Mouse (Mus musculus) induced T-regulatory cell, adult 2 months (primary cell): ENCODE measurements at regions not wholly inside any gene's neighbourhood (a gene's known extent, or its start where the extent isn't known, plus 50 kb on each side); places are given as distances from the start of the nearest gene placed in this dataset.
A peak's percentile ranks its signal among the peaks of the same experiment; 100 is the strongest.

Experiments
- DNase-seq: peaks from one replicate; pipeline ENCODE4 v3.0.0-alpha.2; 2012; ENCODE audit warnings: low read depth

- no peak for DNase-seq
Observed at GRCm38 (mm10) chr13:52015066-52015465, 168.6 kb downstream of the Gadd45g start.

DNA sequence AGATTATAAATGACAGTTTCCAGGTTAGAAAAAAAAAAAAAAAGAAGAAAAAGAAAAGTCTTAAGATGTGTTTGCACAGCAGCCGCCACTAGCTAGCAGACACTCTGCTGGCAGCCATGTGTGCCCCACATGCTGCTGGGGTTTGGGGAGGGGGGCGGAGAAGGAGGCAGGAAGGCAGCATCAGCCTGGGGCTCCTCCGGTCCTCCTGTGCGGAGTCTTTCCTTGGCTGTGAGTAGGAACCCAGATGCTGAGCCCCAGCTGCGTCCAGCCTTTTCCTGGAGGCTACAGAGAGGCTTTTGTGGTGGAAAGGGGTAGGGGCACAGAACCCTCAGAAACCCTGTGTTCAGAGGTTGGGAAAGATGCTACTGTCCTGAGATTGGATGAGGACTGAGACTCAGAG is 169.0 kb downstream of the Gadd45g start:
- DNase-seq: no peak

DNA sequence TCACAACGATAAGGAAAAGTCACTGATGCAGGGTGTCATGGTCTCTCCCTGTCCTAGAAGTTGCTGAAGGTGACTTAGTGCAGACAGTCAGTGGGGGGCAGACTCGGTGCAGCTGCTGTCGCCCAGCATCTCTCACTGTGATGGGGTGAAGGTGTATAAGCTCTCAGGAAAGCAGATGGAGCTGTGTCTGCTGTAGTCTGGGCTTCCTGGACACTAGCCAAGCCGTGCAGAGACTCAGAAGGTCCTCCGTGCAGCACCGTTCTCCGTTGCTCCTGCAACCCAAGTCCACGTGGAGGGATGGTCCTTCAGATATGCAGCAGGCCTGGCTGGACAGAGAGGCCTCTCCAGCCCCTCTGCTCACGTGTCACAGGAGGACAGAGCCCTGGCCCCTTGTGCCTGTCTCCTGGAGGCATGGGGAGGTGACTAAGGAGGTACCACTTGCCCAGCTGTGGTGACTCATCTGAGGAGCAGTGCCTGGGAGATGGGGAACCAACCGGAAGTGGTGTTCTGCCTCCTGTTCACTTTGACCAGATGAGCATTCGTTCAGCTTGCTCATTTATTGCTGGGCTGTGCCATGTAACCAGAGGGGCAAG is 171.2 kb downstream of the Gadd45g start:
- no peak for DNase-seq

DNA sequence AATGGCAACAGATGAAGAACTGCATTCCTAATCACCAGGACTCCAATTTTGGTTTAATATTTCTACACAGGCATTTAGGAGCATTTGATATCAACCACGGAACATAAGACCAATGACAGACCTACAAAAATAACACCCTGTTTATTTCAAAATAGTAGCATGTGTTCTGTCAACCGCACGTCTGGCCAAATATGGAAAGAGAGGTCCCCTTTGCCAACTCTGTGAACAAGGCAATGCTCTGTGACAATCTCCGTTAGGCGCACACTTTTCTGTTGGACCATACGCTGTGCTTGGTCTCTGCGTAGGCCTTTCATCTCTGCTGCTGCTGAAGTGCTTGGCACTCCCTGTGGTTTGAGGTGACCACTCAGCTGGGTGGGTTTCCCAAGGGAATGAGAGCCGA is 173.2 kb downstream of the Gadd45g start:
- no peak for DNase-seq

DNA sequence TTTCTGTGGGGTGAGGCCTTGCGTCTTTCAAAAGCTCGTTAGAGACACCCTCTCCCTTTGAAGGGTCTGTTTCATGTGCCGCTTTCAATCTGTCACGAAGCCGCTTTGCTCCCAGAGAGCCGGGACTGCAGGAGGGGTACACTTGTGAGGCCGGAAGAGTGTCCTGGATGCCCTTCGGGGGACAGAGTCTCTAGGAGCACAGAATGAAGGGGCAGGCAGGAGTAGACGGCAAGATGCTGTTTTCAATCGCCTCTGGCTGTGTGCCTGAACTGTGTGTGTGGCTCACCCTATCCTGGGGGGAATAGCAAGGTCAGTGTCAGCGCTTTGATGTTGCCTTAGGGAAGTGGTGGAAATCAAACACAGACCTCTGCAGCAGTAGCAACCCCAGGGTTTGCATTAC is 174.7 kb downstream of the Gadd45g start:
- DNase-seq: no peak

- no peak for DNase-seq
Observed at GRCm38 (mm10) chr13:52021828-52022227, 175.3 kb downstream of the Gadd45g start.

DNA sequence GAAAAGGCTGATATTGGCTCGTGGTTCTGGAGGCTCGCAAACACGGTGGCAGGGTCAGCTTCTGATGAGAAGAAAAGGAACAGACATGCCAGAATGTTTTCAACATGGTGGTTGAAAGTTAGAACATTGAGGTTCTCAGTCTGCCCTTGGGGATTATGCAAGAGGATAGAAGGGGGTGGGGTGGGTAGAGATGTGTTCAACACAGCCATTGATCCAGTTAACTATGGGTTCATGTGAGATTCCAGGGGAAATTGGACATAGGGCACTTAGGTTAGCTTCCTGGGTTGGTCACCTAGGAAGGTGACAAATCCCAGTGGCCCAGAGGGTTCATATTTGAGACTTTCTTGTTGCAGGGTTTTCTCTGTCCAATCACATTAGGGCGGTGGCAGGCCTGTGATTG is 176.1 kb downstream of the Gadd45g start:
- DNase-seq: no peak

DNA sequence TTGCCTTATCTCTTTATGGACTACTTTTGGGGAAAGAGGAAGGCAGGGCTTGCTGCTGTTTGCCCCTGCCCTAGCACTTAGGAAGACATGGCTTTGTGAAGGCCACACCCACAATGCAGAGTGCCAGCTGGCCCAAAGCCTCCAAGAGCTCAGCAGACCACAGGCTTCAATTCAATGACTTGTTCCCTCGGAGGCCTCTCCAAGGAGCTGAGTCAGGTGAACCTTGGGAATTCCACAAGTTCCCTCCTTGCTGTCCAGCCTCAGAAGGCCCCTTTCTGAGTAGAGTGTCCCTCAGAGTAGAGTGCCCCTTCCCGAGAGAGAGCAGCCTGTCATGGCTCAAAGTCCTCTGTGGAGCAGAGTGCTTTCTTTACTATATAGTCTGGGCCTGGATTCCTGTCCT is 177.9 kb downstream of the Gadd45g start:
- DNase-seq: no peak

DNA sequence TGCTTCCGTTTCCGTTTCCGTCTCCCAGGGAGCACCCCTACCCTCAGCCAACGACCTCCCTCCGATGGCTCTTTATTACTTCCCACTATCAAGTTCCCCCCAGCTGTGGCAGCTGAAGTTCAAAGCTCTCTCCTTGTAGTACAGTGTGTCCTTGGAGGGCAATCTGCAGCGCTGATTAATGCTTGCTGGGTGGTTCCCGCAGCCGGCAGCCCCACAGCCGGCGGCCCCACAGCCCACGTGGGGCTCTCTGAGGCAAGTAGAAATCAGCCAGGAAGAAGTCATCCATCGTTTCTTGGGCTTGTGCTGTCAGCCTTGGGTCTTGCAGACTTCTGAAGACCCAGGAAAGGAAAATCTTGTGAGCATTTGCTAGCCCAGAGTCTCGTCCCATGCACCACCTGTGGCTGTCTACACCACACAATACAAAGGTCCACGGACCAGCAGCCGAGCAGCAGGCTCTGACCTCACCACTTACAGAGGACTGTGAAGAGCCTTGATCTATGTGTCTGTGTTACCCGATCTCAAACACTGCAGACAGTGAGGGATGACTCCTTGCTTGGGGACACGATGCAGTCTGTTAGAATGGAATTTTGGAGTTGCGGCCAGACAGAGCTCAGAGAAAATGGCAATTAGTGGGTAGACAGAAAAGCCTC is 178.5 kb downstream of the Gadd45g start:
- peak; percentile 42 for DNase-seq

- no peak for DNase-seq
Observed at GRCm38 (mm10) chr13:52025482-52025848, 179.0 kb downstream of the Gadd45g start.

- DNase-seq: peak; percentile 77
Observed at GRCm38 (mm10) chr13:52026291-52026690, 179.8 kb downstream of the Gadd45g start.

GRCm38 (mm10) chr13:52029868-52030422 is 183.5 kb downstream of the Gadd45g start:
- DNase-seq: no peak

DNA sequence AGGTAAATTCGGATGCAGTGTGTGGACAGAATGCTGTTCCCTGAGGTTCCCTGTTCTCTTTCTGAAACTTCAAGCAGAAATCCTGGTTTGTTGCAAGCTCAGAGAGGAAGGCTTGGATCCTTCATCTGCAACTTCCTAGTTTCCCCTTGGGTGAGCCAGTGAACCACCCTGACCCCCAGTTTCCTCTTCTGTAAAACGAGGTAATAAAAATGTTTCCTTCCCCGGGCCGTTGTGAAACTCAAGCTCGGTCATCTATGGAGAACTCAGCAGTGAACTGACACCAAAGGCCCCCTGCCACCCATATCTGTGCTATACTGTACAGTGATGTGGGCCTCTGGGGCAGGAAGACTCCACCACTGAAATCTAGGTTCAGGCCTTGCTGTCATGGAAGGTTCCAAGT is 185.0 kb downstream of the Gadd45g start:
- DNase-seq: no peak

- peak; percentile 52 for DNase-seq
Observed at GRCm38 (mm10) chr13:52035731-52036130, 189.3 kb downstream of the Gadd45g start.

DNA sequence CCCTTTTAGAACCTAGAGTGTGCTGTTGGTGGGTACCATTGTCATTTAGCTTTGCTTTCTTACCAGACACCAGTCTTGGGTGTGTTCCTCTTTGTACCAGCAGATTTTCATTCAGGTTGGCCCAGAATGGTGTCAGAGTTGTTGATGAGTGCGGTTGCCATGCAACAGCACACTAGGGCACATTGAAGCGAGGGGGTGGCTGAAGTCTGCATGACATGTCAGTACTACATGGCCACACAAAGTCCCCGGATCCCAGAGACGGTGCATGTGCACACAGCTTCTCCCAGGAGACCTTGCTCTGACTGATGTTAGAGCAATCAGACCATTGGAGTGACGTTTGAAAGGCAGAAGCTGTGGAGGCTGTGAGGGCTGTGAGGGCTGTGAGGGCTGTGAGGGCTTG is 189.9 kb downstream of the Gadd45g start:
- DNase-seq: peak; percentile 29

GRCm38 (mm10) chr13:52037218-52037617 is 190.7 kb downstream of the Gadd45g start:
- no peak for DNase-seq

DNA sequence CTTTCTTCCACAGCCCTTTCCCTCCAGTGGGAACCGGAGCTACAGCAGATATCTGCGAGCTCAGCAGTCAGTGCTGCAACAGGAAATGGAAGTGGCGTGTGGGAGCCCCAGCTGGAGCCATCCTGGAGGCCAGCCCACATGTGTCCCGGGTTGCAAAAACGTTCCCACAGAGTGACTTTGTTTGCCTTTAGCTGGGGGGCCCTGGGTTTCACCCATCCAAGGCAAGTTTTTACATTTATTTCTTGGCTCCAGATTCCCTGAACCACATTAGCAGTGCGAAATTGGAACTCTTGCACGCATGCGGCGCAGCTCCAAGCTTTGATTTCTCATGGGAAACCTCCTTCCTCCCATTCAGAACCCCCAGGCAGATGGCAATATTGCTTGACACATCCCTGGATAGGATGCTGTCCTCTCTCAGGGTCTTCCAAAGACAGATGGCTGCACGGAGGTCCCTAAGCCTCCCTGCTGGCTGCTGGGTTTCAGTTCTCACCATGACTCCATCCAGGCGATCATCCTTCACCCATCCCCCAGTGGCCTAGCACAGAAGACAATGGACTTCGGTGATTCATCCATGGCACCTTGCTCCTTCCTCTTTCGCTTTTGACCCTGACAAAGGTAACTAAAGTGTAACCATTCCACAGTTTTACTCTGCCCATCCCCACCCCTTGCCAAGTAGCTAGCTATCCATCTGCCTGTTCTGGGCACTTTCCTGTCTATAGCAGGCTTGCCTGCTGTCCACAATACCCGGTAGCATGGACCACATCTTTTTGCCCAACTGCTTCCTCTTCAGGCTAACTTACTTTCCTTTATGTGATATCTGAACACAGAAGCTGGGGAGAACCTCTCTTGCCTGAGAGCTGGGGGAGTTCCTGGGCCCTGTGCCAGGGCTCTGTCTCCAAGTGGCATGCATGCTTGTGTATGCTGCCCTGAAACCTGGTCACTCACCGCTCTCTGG is 195.3 kb downstream of the Gadd45g start:
- DNase-seq: no peak

DNA sequence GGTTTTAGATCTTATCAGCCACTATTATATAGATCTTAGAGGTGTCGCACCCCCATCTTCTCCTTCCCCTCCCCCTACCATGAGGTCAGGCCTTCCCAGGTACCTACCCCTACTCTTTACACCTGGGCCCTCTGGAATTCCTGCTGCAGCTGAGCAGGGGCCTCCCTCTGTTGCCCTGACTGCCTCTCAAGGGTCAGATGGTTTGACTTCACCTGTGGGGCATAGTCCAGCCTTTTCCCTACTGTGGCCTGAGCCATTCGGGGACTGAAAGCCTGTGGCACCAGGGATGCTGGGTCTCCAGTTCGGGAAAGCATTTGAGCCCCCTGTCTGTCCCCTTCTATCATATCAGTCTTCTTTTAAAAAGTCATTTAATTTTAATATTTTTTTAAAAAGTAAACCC is 196.4 kb downstream of the Gadd45g start:
- DNase-seq: no peak

GRCm38 (mm10) chr13:52043916-52044315 is 197.4 kb downstream of the Gadd45g start:
- no peak for DNase-seq

DNA sequence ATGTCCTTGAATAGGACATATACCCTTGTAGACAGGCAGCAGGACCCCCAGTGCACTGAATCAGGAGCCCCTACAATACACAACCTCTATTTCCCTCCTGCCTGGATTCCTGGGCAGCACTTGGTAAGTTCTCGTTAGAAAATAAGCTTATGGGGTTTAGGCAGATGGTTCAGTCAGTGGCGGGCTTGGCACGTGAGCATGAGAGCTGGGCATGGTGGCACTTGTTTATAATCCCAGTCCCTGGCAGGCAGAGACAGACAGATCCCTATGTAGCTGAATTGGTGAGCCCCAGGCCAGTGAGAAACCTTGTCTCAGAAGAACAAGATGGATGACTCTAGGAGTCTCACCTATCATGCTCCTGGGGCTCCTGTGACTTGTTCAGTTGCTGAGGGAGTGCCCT is 198.9 kb downstream of the Gadd45g start:
- no peak for DNase-seq

DNA sequence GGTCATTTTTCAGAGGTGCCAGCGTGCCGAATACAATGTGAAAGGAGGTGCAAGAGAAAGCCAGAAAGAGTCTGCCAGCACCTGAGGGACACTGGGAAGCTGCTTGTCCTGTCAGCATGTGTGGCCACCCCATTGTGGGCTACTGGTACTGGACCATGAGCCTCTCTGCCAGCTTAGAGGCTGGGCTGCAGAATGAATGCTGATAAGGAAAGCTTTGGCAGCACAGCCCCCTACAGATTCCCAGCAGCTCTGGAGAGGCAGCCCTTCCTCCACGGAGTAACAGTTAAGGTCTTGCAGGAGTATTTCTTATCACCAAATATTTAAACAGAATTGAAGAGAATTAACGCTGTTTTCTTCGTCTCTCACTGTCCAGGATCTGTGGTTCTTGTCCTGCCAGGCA is 199.5 kb downstream of the Gadd45g start:
- DNase-seq: no peak

DNA sequence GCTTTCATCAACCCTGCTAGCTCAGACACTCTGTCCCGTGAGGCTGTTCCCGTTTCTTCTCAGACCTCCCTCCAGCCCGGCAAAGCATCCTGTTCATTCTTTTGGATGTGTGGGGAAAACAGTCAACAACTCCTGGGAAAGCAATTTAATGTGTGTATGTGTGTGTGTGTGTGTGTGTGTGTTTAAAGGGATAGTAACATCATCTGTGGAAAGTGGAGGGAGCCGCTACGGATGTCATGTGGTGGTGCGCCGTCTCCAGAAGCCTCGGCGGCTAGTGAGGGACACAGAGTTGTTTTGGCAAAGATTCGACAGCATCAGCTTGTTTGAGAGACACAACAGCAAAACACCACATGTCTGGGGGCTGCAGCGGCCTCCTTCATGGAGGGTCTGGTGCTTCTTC is 200.2 kb downstream of the Gadd45g start:
- DNase-seq: no peak

DNA sequence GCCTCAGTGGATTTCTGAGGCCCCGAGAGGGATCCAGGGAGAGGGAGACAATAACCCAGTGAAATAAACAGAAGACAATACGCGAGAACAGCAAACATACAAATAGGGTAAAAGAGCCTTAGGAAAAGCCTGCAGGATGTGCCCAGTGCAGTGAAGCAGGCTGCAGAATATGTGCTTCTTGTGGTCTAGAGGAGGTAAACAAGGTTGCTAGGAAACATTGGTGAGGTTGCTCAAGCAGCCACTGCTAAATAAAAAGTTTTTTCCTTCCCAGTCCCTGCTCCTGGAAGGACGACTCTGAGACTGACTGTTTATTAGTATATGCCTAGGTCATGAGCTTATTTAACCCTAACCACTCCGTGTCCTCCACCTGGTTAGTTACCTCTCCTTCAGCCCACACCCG is 201.5 kb downstream of the Gadd45g start:
- no peak for DNase-seq
